Mouse (Mus musculus) layer of hippocampus, postnatal 36 days (tissue): ENCODE measurements around the gene Adm2. TPM values are rescaled to one million over a fixed set of nuclear protein-coding genes. Genes with fewer than 3 reads are reported as not detected.

Source experiments
- DNase-seq, 2 experiments: peaks; one replicate each; pipeline ENCODE4 v3.0.0; 2022
- microRNA-seq, 2 experiments: library from miRNA; unstranded; fragments of <30 nt; microRNA quantifications; one replicate each; pipeline ENCODE4 v1.2.0; 2021
- total RNA-seq, 2 experiments: library from RNA; stranded (reverse); gene quantifications; 2 replicates each; pipeline ENCODE4 v1.2.3; 2021

Gene Adm2
- total RNA-seq, 2 experiments from 2014 or later: not detected

DNA sequence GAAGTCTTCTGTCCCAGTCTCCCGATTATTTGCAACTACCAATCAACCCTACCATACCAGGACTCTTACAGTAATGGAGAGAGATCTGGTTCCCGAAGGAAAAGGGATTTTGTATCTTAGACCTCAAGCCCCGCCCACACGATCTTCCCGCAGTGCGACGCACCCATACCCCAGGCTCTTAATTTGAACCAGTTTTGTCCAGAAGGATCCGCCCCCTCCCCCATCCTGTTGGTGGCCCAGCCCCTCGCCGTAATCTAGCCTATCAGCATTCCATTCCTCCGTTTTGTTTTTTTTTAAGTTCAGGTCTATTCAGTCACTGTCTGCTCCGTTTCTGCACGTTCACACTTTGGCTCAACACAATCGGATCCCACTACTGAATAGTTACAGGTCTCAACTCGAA, 33.9 kb downstream of the Adm2 start:
- DNase-seq: peak in 1 of 2 experiments; percentile 52

DNA sequence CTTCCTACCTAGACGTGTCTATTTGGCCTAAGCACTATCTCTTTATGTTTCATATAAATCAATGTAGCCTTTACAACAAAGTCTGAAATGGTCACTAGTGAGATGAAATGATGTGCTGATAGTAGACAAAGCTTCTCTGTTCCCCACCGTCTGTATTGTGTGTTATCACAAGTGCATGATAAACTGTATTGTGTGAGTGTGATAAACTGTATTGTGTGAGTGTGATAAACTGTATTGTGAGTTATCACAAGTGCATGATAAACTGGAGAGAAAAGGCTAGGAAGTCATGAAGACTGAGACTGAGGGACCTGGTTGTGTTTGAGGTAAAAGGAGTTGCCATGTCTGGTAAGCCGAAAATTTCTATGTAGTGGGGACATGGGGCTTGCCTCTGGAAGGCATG, 36.3 kb downstream of the Adm2 start:
- no peak for DNase-seq

DNA sequence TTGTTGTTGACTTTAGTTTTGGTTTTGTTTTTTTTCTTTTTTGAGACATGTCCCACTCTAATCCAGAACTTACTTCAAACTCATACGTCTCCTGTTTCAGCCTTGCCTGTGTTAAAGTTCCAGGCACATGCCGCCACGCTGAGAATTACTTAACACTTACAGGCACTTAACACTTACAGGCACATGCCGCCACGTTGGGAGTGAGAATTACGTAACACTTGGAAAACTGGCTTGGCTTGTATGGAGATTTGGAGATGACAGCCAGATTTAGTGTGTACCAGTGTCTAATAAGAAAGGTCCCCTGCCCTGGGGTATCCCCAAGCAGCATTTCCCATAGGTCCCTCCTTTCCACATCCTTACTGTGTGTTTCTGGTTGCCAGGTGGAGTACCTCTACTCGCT, 40.5 kb downstream of the Adm2 start:
- DNase-seq: no peak

DNA sequence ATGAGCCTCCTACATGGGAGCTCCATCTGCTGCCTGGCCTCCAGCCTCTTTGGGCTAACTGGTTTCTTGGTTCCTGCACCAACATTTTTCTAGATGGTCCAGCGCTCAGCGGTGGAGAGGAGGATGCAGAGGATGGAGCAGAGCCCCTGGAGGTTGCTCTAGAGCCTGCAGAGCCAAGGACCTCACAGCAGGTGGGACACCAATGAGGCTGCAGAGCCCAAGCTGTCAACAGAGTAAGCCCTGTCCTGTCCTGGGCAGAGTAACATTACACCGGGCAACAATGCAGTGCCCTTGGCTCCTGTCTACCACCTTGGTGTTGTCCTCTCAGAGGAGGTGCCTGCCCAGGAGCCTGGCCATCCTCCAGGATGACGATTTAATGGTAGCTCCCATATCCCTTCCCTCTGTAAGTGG, 42.6 kb downstream of the Adm2 start:
- no peak for DNase-seq

DNA sequence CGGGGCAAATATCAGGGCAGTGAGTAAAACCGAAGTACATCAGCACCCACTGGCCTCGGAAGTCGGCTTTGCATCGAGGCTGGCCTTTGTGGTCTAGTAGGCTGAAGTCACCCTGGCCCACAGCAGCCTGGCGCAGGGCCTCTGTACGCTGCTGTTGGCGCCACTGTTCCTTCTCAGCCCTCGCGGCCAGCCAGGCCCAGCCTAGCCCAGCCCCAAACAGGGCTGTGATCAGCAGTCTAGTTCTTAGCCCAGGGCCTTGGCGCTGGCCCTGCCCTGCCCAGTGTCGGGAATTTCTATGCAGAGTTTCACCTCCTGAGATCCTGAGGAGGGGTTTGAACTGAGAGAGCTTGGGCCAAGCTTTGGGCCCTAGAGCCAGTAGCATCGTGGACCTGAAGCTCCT, 49.5 kb downstream of the Adm2 start:
- DNase-seq: no peak

DNA sequence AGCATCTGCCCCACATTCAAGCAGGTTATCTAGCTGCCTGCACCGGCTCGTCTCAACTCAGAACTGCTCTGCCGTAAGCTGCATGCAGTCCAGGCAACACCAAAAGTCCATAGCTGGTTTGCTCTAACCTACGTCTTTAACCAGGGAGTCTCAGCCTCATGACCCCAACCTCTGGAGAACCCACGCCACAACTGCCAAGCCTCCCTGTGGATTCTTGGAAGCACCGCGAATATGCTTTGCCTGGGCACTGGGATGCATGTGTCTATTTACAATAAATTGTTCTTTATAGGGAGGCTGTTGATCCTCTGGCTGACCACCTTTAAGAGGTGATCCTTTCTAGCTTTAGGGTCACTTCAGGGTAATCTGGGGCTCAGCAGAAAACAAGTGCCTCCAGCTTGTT, 50.0 kb downstream of the Adm2 start:
- no peak for DNase-seq

DNA sequence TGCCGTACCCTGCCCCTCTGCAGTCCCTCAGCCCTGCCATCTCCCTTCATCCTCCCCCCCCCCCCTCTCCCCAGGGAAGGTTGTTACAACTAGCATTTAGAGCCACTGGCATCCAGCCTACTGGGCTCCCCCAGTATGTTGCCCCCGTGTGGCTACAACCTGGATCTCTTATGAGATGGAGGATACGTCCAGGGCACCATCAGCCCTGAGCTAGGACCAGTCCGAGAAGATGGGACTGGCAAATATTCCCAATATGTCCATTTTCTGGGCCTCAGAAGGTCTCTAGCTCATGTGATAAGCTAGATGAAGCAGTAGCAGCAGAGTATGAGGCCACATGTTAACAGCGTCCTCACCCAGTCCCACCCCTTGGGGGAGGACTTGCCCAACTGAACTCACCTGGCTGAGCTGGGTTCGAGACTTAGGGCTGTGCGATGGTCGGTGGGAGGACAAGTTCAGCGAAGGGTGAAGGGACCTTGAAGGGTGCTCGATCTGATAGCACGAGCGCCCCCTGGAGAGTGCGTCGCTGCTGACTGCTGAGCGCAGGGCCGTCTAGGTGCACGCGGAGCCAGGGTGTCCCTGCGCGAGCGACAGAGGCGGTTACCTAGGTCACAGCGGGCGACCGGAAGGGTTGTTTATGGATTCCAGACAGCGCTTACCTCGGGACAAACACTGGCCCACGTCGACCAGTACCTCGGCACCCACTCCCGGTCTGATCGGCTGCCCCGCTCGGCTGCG, 50.7 kb downstream of the Adm2 start:
- peak; percentile 83 to 84 for DNase-seq

DNA sequence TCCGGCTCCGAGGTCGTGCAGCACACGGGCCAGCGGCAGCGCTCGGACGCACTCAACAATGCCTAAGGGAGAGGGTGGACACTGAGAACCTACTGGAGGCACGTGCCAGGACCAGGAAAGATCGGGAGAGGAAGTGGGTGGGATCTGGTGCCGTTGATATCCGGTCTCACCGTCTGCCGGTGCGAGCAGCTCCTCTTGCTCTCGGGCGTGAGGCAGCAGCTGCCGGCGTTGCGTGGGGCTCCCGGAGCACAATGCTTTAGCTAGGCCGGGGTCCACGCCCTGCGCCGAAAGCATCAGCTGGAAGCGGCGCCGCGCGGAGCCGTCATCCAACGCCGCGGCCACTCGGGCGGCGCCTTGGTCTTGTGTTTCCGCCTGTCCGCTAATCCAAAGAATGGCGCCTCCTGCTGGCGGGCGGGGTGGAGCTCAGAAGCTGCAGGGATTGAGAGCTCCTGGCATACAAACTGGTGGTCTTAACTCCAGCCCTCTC, 51.3 kb downstream of the Adm2 start, which contains the start of gene Sco2:
TSS of gene Sco2 (minus strand) at position 85 of the 487 bp plus-strand sequence.
- DNase-seq: peak; percentile 92

Small RNAs within 50 kb of the gene (microRNA-seq; reads per million reads assigned to microRNA genes)
- 5.4 to 5.7 reads per million in 2 experiments for gene Mir6959

Other genes starting within 250 kb of the Adm2 start
- 10 to 100 TPM; 23.0 to 26.9 TPM for gene Trabd, start 247.6 kb upstream of the Adm2 start, total RNA-seq
- 10 to 100 TPM; 20.3 to 21.7 TPM for gene Selenoo, start 233.6 kb upstream of the Adm2 start, total RNA-seq
- gene Tubgcp6, start 199.6 kb upstream of the Adm2 start, total RNA-seq: 10 to 100 TPM; 28.4 to 35.3 TPM
- gene Hdac10, start 194.0 kb upstream of the Adm2 start, total RNA-seq: 10 to 100 TPM; 14.3 to 14.7 TPM
- 1 to 10 TPM; 3.1 to 4.7 TPM for gene Mapk12, start 182.0 kb upstream of the Adm2 start, total RNA-seq
- 10 to 100 TPM; 21.9 to 22.8 TPM for gene Mapk11, start 173.1 kb upstream of the Adm2 start, total RNA-seq
- 10 to 100 TPM; 51.0 to 58.7 TPM for gene Plxnb2, start 141.9 kb upstream of the Adm2 start, total RNA-seq
- 10 to 100 TPM; 33.5 to 38.7 TPM for gene Dennd6b, start 126.2 kb upstream of the Adm2 start, total RNA-seq
- gene Ppp6r2, start 111.2 kb upstream of the Adm2 start, total RNA-seq: 100 to 1,000 TPM; 158 to 162 TPM
- gene Sbf1, start 7.4 kb upstream of the Adm2 start, total RNA-seq: 100 to 1,000 TPM; 330 to 340 TPM
- gene Miox, start 11.7 kb downstream of the Adm2 start, total RNA-seq: not detected
- 10 to 100 TPM; 19.7 to 21.4 TPM for gene Lmf2, start 32.9 kb downstream of the Adm2 start, total RNA-seq
- 10 to 100 TPM; 87.0 to 95.3 TPM for gene Ncaph2, start 33.0 kb downstream of the Adm2 start, total RNA-seq
- 10 to 100 TPM; 31.5 to 32.6 TPM for gene Sco2, start 51.1 kb downstream of the Adm2 start, total RNA-seq
- 1 to 10 TPM; 1.4 to 1.5 TPM for gene Tymp, start 54.3 kb downstream of the Adm2 start, total RNA-seq
- gene Odf3b, start 56.6 kb downstream of the Adm2 start, total RNA-seq: 1 to 10 TPM; 2.7 to 2.8 TPM
- gene Klhdc7b, start 62.2 kb downstream of the Adm2 start, total RNA-seq: under 1 TPM; 0.25 to 0.68 TPM
- not detected for gene Syce3, start 87.8 kb downstream of the Adm2 start, total RNA-seq
- 1 to 10 TPM; 1.8 to 2.3 TPM for gene Cpt1b, start 103.1 kb downstream of the Adm2 start, total RNA-seq
- gene C730034F03Rik, start 106.9 kb downstream of the Adm2 start, total RNA-seq: 1 to 10 TPM; 2.6 to 3.1 TPM
- under 1 TPM in 1 of 2 experiments, not detected in 1; 0.30 TPM for gene Gm44502, start 107.0 kb downstream of the Adm2 start, total RNA-seq
- 10 to 100 TPM; 37.5 to 43.0 TPM for gene Chkb, start 107.2 kb downstream of the Adm2 start, total RNA-seq
- 100 to 1,000 TPM; 248 to 284 TPM for gene Mapk8ip2, start 131.2 kb downstream of the Adm2 start, total RNA-seq
- gene Arsa, start 154.7 kb downstream of the Adm2 start, total RNA-seq: 10 to 100 TPM; 28.6 to 30.6 TPM
- gene Shank3, start 176.9 kb downstream of the Adm2 start, total RNA-seq: 100 to 1,000 TPM; 244 to 255 TPM
- 1 to 10 TPM in 1 of 2 experiments, under 1 TPM in 1; 0.91 to 1.2 TPM for gene Acr, start 245.6 kb downstream of the Adm2 start, total RNA-seq